In the genomic region with DNA sequence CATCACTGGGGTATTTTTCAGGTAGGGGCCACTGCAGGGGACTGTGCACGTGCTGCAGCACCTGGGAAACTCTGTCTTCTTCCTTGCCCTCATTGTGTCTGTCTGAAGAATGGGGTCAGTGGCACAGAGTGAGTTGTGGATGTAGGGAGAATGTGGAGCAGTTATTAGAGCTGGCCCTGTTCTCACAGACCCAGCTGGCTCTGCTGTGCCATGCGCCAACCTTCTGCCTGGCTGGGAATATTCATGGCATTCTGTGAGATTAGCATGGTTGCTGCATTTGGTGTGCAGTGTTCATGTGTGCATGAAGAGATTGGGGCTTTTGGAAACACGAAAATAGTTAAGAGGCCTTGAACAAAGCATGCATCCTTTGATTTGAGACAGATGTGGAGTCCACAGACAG, we compare ENCODE assay signal across 32 mouse cellular contexts. TPM values are rescaled to one million over a fixed set of nuclear protein-coding genes. Genes with fewer than 3 reads are reported as not detected.
DNase-seq lines count a peak whose midpoint lies in the region; ATAC-seq and TF ChIP-seq lines count a peak whose summit lies in the region.
"Had no signal": no experiment of that assay in that cellular context is flagged by ENCODE, and none has a peak within 500 bp of the region (broad histone marks: within the 10 kb centered on the region; RNA-seq: fewer than 3 reads in every experiment).

No protein-coding gene starts in this region.

- ATAC-seq in forebrain, postnatal 0 days, result peak; percentile 76
- ATAC-seq in forebrain, embryonic 12.5 days (ENCODE audit: low FRiP score), result no peak
- ATAC-seq: inflammation-experienced regulatory T-cells, adult 6 months; liver, postnatal 0 days; Patski had no signal

- H3K4me1 ChIP-seq in forebrain, postnatal 0 days (ENCODE audit: insufficient read depth), result no peaks in the 10 kb centered on the region
- 0 out of 2 replicates have a peak, but pooled peaks cover 3% of the 10 kb centered on the region for H3K4me1 ChIP-seq in forebrain, embryonic 12.5 days

- peak; percentile 59 for DNase-seq in cerebellum, adult 9-11 months
- no peak for DNase-seq in cerebellum, adult 9-10 months
- DNase-seq in forebrain, postnatal 0 days, result peak; percentile 62
- peak; percentile 45 for DNase-seq in layer of hippocampus, adult 9-11 months
- DNase-seq in layer of hippocampus, adult 11-12 months (ENCODE audit: low spot score), result no peak
- DNase-seq in cerebellum, postnatal 14 days, result peak; percentile 63 to 64
- DNase-seq in left cerebral cortex, adult 18-20 months (ENCODE audit: low spot score in 2 of 2), result no peak
- DNase-seq: adrenal gland, postnatal 10 days; gastrocnemius, postnatal 25 days; heart, adult 11 months; kidney, adult 11 months; kidney, postnatal 25 days; liver, postnatal 0 days; lung, postnatal 36 days; right cerebral cortex, postnatal 4 days; thymus, adult 18-20 months; thymus, postnatal 25 days had no signal

- H3K27ac ChIP-seq in forebrain, postnatal 0 days (ENCODE audit: low read depth, low read length), result no peak overlapping the region
- H3K27ac ChIP-seq in forebrain, embryonic 12.5 days, result no peak overlapping the region
- H3K27ac ChIP-seq: embryonic facial prominence, embryonic 13.5 days; heart, embryonic 10.5 days; heart, embryonic 15.5 days; hindbrain, embryonic 12.5 days; kidney, embryonic 15.5 days; limb, embryonic 13.5 days; neural tube, embryonic 13.5 days; stomach, postnatal 0 days had no signal

- 60% methylated on average over 3 of the region's 3 CpGs for WGBS in forebrain, postnatal 0 days
- 86% methylated on average over 3 of the region's 3 CpGs for WGBS in forebrain, embryonic 12.5 days

- H3K27me3 ChIP-seq in forebrain, postnatal 0 days (ENCODE audit: insufficient read depth, low read length), result no peaks in the 10 kb centered on the region
- no peaks in the 10 kb centered on the region for H3K27me3 ChIP-seq in forebrain, embryonic 12.5 days
- H3K27me3 ChIP-seq: hindbrain, embryonic 12.5 days; kidney, embryonic 15.5 days; limb, embryonic 13.5 days; neural tube, embryonic 13.5 days; Patski had no signal

- no peak for TF ChIP-seq CTCF in forebrain, postnatal 0 days (IDR thresholded peaks at IDR 0.05; ENCODE audit: low read depth)

- H3K9me3 ChIP-seq in forebrain, postnatal 0 days (ENCODE audit: low read length), result no peaks in the 10 kb centered on the region
- no peaks in the 10 kb centered on the region for H3K9me3 ChIP-seq in forebrain, embryonic 12.5 days
- H3K9me3 ChIP-seq: embryonic facial prominence, embryonic 13.5 days; heart, embryonic 10.5 days; heart, embryonic 15.5 days; hindbrain, embryonic 12.5 days; kidney, embryonic 15.5 days; limb, embryonic 13.5 days; neural tube, embryonic 13.5 days had no signal

- H3K36me3 ChIP-seq in forebrain, postnatal 0 days (ENCODE audit: insufficient read depth), result no peaks in the 10 kb centered on the region
- no peaks in the 10 kb centered on the region for H3K36me3 ChIP-seq in forebrain, embryonic 12.5 days (replicated peaks)
- H3K36me3 ChIP-seq: embryonic facial prominence, embryonic 13.5 days; heart, embryonic 10.5 days; heart, embryonic 15.5 days; hindbrain, embryonic 12.5 days; kidney, embryonic 15.5 days; limb, embryonic 13.5 days; neural tube, embryonic 13.5 days had no signal

- no peak overlapping the region for H3K4me2 ChIP-seq in forebrain, postnatal 0 days (ENCODE audit: low read depth)
- no peak overlapping the region for H3K4me2 ChIP-seq in forebrain, embryonic 12.5 days
- H3K4me2 ChIP-seq: embryonic facial prominence, embryonic 13.5 days; heart, embryonic 15.5 days; hindbrain, embryonic 12.5 days; kidney, embryonic 15.5 days; limb, embryonic 13.5 days; liver, embryonic 11.5 days; midbrain, embryonic 11.5 days; neural tube, embryonic 13.5 days had no signal

- H3K9ac ChIP-seq in forebrain, postnatal 0 days, result no peak overlapping the region
- no peak overlapping the region for H3K9ac ChIP-seq in forebrain, embryonic 12.5 days
- H3K9ac ChIP-seq: embryonic facial prominence, embryonic 13.5 days; heart, embryonic 15.5 days; hindbrain, embryonic 12.5 days; kidney, embryonic 15.5 days; limb, embryonic 13.5 days; liver, postnatal 0 days; neural tube, embryonic 13.5 days had no signal

- H3K4me3 ChIP-seq in forebrain, postnatal 0 days (ENCODE audit: low read depth, low read length), result no peak overlapping the region
- no peak overlapping the region for H3K4me3 ChIP-seq in forebrain, embryonic 12.5 days (replicated peaks)
- H3K4me3 ChIP-seq: embryonic facial prominence, embryonic 13.5 days; heart, embryonic 10.5 days; heart, embryonic 15.5 days; hindbrain, embryonic 12.5 days; kidney, embryonic 15.5 days; limb, embryonic 13.5 days; neural tube, embryonic 13.5 days had no signal

RNA-seq across cellular contexts. Expression of a gene that starts 10.3 kb away (rescaled TPM):
- 115 and 159 TPM in 2 replicates for total RNA-seq in forebrain, postnatal 0 days (2014; rRNA removed)
- polyA plus RNA-seq in forebrain, postnatal 0 days (2015; fragmentation: Nextera tagmentation; extraction: Ambion mirVana), result 12.6 and 13.6 TPM in 2 replicates
- 1.1 and 1.3 TPM in 2 replicates for polyA plus RNA-seq in forebrain, embryonic 12.5 days (2016; fragmentation: Nextera tagmentation; extraction: Ambion mirVana)
- 100 to 1,000 TPM; 276 to 285 TPM for total RNA-seq in left cerebral cortex, adult 18-20 months (2021)
- total RNA-seq: common myeloid progenitor, adult 5-6 weeks; megakaryocyte, adult 5-6 weeks had no signal

Comparison
In these comparisons a context has a peak if more than half of its experiments do, and no peak if none do; other contexts are left out.
1. DNase-seq: peak in cerebellum, adult 9-11 months (single experiment), forebrain, postnatal 0 days (single experiment), layer of hippocampus, adult 9-11 months (single experiment) and cerebellum, postnatal 14 days (2 of 2); none in cerebellum, adult 9-10 months (single experiment), layer of hippocampus, adult 11-12 months (single experiment) and left cerebral cortex, adult 18-20 months (0 of 2).